14 mouse cellular contexts compared by ENCODE assay signal in genomic region chr13:94575607-94576398, GRCm38 (mm10).
DNase-seq lines count a peak whose midpoint lies in the region; ATAC-seq and TF ChIP-seq lines count a peak whose summit lies in the region.
"Had no signal": no experiment of that assay in that cellular context is flagged by ENCODE, and none has a peak within 500 bp of the region (broad histone marks: within the 10 kb centered on the region; RNA-seq: fewer than 3 reads in every experiment).

No protein-coding gene starts in this region.

- TF ChIP-seq CTCF in E14TG2a.4 (conservative IDR thresholded peaks at IDR 0.05; ENCODE audit: low read length), result no peak
- TF ChIP-seq CTCF in brain, embryonic 14.5 days (IDR thresholded peaks at IDR 0.05; ENCODE audit: borderline replicate concordance, extremely low read depth, insufficient read depth, insufficient read length), result no peak
- TF ChIP-seq CTCF in forebrain, postnatal 0 days (IDR thresholded peaks at IDR 0.05; ENCODE audit: low read depth), result no peak
- TF ChIP-seq CTCF in cerebellum, adult 2 months (IDR thresholded peaks at IDR 0.05; ENCODE audit: borderline replicate concordance, insufficient read depth, low read depth, low read length), result no peak

- WGBS in forebrain, postnatal 0 days, result 8% methylated on average over 17 of the region's 17 CpGs
- WGBS in midbrain, embryonic 13.5 days, result 2% methylated on average over 17 of the region's 17 CpGs
- 27% methylated on average over 17 of the region's 17 CpGs for WGBS in cerebellum, adult 2 months

- peak overlapping the region; percentile 34 for H3K4me2 ChIP-seq in forebrain, postnatal 0 days (ENCODE audit: low read depth)
- H3K4me2 ChIP-seq in midbrain, embryonic 13.5 days (replicated peaks), result peak overlapping the region; percentile 44

- H3K4me3 ChIP-seq in E14TG2a.4 (replicated peaks; ENCODE audit: low read length), result peak overlapping the region; percentile 23
- H3K4me3 ChIP-seq in forebrain, postnatal 0 days (ENCODE audit: low read depth, low read length), result no peak overlapping the region
- H3K4me3 ChIP-seq in midbrain, embryonic 13.5 days (replicated peaks), result peak overlapping the region; percentile 5; the same call in 1 of the 2 replicates
- H3K4me3 ChIP-seq in cerebellum, adult 2 months (replicated peaks; ENCODE audit: insufficient read depth, low read depth, low read length), result no peak overlapping the region
- H3K4me3 ChIP-seq: megakaryocyte, embryonic 14.5 days had no signal

- no peak overlapping the region for H3K9ac ChIP-seq in forebrain, postnatal 0 days
- peak overlapping the region; percentile 36 for H3K9ac ChIP-seq in midbrain, embryonic 13.5 days (replicated peaks)
- H3K9ac ChIP-seq: liver, postnatal 0 days had no signal

- peaks cover 70% of the 10 kb centered on the region for H3K27me3 ChIP-seq in E14TG2a.4 (ENCODE audit: insufficient read depth, low read length)
- peaks cover 3% of the 10 kb centered on the region; the same call in 1 of the 2 replicates for H3K27me3 ChIP-seq in forebrain, postnatal 0 days (ENCODE audit: insufficient read depth, low read length)
- H3K27me3 ChIP-seq in midbrain, embryonic 13.5 days, result peaks cover 90% of the 10 kb centered on the region
- no peaks in the 10 kb centered on the region for H3K27me3 ChIP-seq in cerebellum, adult 2 months (ENCODE audit: control insufficient read depth, insufficient read depth, low read length)

- H3K9me3 ChIP-seq in E14TG2a.4 (ENCODE audit: low read length), result no peaks in the 10 kb centered on the region
- H3K9me3 ChIP-seq in forebrain, postnatal 0 days (ENCODE audit: low read length), result no peaks in the 10 kb centered on the region
- H3K9me3 ChIP-seq in midbrain, embryonic 13.5 days, result no peaks in the 10 kb centered on the region
- H3K9me3 ChIP-seq: megakaryocyte, embryonic 14.5 days had no signal

- H3K36me3 ChIP-seq in E14TG2a.4 (ENCODE audit: insufficient read depth, low read length), result no peaks in the 10 kb centered on the region
- H3K36me3 ChIP-seq in forebrain, postnatal 0 days (ENCODE audit: insufficient read depth), result no peaks in the 10 kb centered on the region
- no peaks in the 10 kb centered on the region for H3K36me3 ChIP-seq in midbrain, embryonic 13.5 days

- TF ChIP-seq POLR2A in brain, embryonic 14.5 days (IDR thresholded peaks at IDR 0.05; ENCODE audit: borderline replicate concordance, extremely low read depth, insufficient read depth, insufficient read length, poor library complexity, severe bottlenecking), result no peak
- TF ChIP-seq POLR2A in cerebellum, adult 2 months (IDR thresholded peaks at IDR 0.05; ENCODE audit: borderline replicate concordance, insufficient read depth, low read length), result no peak

- H3K4me1 ChIP-seq in E14TG2a.4 (replicated peaks; ENCODE audit: low read depth, low read length), result peaks cover 25% of the 10 kb centered on the region
- H3K4me1 ChIP-seq in forebrain, postnatal 0 days (ENCODE audit: insufficient read depth), result peaks cover 4% of the 10 kb centered on the region
- peaks cover 43% of the 10 kb centered on the region for H3K4me1 ChIP-seq in midbrain, embryonic 13.5 days (replicated peaks)
- no peaks in the 10 kb centered on the region for H3K4me1 ChIP-seq in cerebellum, adult 2 months (ENCODE audit: control insufficient read depth, insufficient read depth, low read length)
- H3K4me1 ChIP-seq: megakaryocyte, embryonic 14.5 days had no signal

- peak; percentile 96 for DNase-seq in brain, embryonic 14.5 days (ENCODE audit: low read depth)
- DNase-seq in forebrain, postnatal 0 days, result peak; percentile 39
- no peak for DNase-seq in cerebellum, adult 2 months
- no peak for DNase-seq in frontal cortex, postnatal 25 days (ENCODE audit: low spot score in 2 of 2)
- DNase-seq in kidney, adult 8-10 months, result no peak
- no peak for DNase-seq in frontal cortex, postnatal 36 days (ENCODE audit: low spot score in 2 of 2)
- DNase-seq: heart, adult 18-20 months; heart, postnatal 4 days; liver, postnatal 0 days; thymus, postnatal 25 days had no signal

- peak; percentile 86 for ATAC-seq in forebrain, postnatal 0 days
- peak; percentile 95 for ATAC-seq in midbrain, embryonic 13.5 days
- ATAC-seq: liver, postnatal 0 days had no signal

- no peak overlapping the region for H3K27ac ChIP-seq in forebrain, postnatal 0 days (ENCODE audit: low read depth, low read length)
- peak overlapping the region; percentile 64 for H3K27ac ChIP-seq in midbrain, embryonic 13.5 days
- no peak overlapping the region for H3K27ac ChIP-seq in cerebellum, adult 2 months (ENCODE audit: insufficient read depth, low read length)
- H3K27ac ChIP-seq: kidney, postnatal 0 days had no signal

Comparison
In these comparisons a context has a peak if more than half of its experiments do, and no peak if none do; other contexts are left out.
1. H3K4me3 ChIP-seq: peak in E14TG2a.4 (single experiment) and midbrain, embryonic 13.5 days (single experiment); none in forebrain, postnatal 0 days (single experiment) and cerebellum, adult 2 months (single experiment).
2. DNase-seq: peak in brain, embryonic 14.5 days (single experiment) and forebrain, postnatal 0 days (single experiment); none in cerebellum, adult 2 months (0 of 2), frontal cortex, postnatal 25 days (0 of 2), kidney, adult 8-10 months (0 of 2) and frontal cortex, postnatal 36 days (0 of 2).